Mouse (Mus musculus) embryonic facial prominence, embryonic 14.5 days (tissue): ENCODE measurements around the gene Vmn1r44. TPM values are rescaled to one million over a fixed set of nuclear protein-coding genes. Genes with fewer than 3 reads are reported as not detected.
"Not testable (repeated sequence)": the region's sequence is repeated elsewhere in the genome, so short reads cannot be mapped to it uniquely, and the experiment has no call there.

ENCODE experiments used
- ATAC-seq: fragments of 200-750 bp; cut with Nextera tagmentation; 2 replicates; pipeline ENCODE4 v1.8.0; 2017; ENCODE audit warnings: low read depth, moderate number of reproducible peaks, moderate TSS enrichment
- DNase-seq: peaks from one replicate; pipeline ENCODE4 v3.0.0-alpha.2; 2015; ENCODE audit warnings: low spot score
- H3K27ac ChIP-seq: fragments of 300-500 bp; sonication (generic); replicated peaks from 2 replicates; pipeline ENCODE4 v1.5.1; 2014; ENCODE audit warnings: low read depth, mild to moderate bottlenecking, low read length, moderate library complexity
- H3K27me3 ChIP-seq: fragments of 300-500 bp; sonication (generic); replicated peaks from 2 replicates; pipeline ENCODE4 v1.6.1; 2014; ENCODE audit warnings: low read length; ENCODE audit not compliant: control insufficient read depth, insufficient read depth
- H3K36me3 ChIP-seq: fragments of 300-500 bp; sonication (generic); 2 replicates; pipeline ENCODE4 v1.6.1; 2014; ENCODE audit warnings: low read length, mixed read lengths; ENCODE audit not compliant: control insufficient read depth, insufficient read depth
- H3K4me1 ChIP-seq: fragments of 300-500 bp; sonication (generic); 2 replicates; pipeline ENCODE4 v1.6.1; 2014; ENCODE audit warnings: antibody characterized with exemption, low read length; ENCODE audit not compliant: control insufficient read depth, insufficient read depth
- H3K4me2 ChIP-seq: fragments of 300-500 bp; sonication (generic); 2 replicates; pipeline ENCODE4 v1.6.1; 2014; ENCODE audit warnings: low read depth, mild to moderate bottlenecking, low read length, moderate library complexity, mixed read lengths
- H3K4me3 ChIP-seq: fragments of 300-500 bp; sonication (generic); 2 replicates; pipeline ENCODE4 v1.5.1; 2014; ENCODE audit warnings: low read depth, mild to moderate bottlenecking, low read length
- H3K9ac ChIP-seq: fragments of 300-500 bp; sonication (generic); 2 replicates; pipeline ENCODE4 v1.6.1; 2014; ENCODE audit warnings: low read depth, mild to moderate bottlenecking, low read length, moderate library complexity, mixed read lengths
- H3K9me3 ChIP-seq: fragments of 300-500 bp; sonication (generic); 2 replicates; pipeline ENCODE4 v1.6.1; 2016; ENCODE audit warnings: low read length; ENCODE audit not compliant: control insufficient read depth
- WGBS: fragments of 180-500 bp; shearing (Covaris S2); extraction: QIAGEN DNeasy Blood & Tissue Kit; methylation state at CpG from one replicate; pipeline ENCODE4 v1.1.7; 2014; 5-methylcytosine and 5-hydroxymethylcytosine counted together
- polyA plus RNA-seq: library from polyadenylated mRNA; unstranded; fragments of >200 nt; fragmentation: Nextera tagmentation; extraction: Ambion mirVana; gene quantifications from 2 replicates; pipeline ENCODE4 v1.2.1, GENCODE M21; 2014

Vmn1r44 gene
- polyA plus RNA-seq: not detected in 2 replicates

- no peak within 1 kb of the TSS for H3K27ac ChIP-seq
- no peaks in the 10 kb centered on the region for H3K4me1 ChIP-seq
- H3K9ac ChIP-seq: no peak within 1 kb of the TSS
- DNase-seq: no peak
- no peak for ATAC-seq
- H3K27me3 ChIP-seq: no peaks in the 10 kb centered on the region
- no peaks in the 10 kb centered on the region for H3K9me3 ChIP-seq
- no peak within 1 kb of the TSS for H3K4me2 ChIP-seq
- no peaks in the 10 kb centered on the region for H3K36me3 ChIP-seq
- 76% methylated on average over 1 of the region's 1 CpGs for WGBS
- H3K4me3 ChIP-seq: no peak within 1 kb of the TSS
These were observed at the start of gene Vmn1r44 for GRCm38 (mm10) chr6:89883360-89883759. Gene Vmn1r44, plus strand, starts transcription at chr6:89883660.

GRCm38 (mm10) chr6:89857552-89857951, 25.9 kb upstream of the Vmn1r44 start:
- ATAC-seq: no peak
- H3K4me2 ChIP-seq: no peak overlapping the region
- H3K4me3 ChIP-seq: no peak overlapping the region
- DNase-seq: no peak
- H3K9ac ChIP-seq: no peak overlapping the region
- peaks cover 11% of the 10 kb centered on the region for H3K9me3 ChIP-seq
- H3K27ac ChIP-seq: no peak overlapping the region
- H3K4me1 ChIP-seq: no peaks in the 10 kb centered on the region
- no peaks in the 10 kb centered on the region for H3K36me3 ChIP-seq
- 73% methylated on average over 3 of the region's 3 CpGs for WGBS
- H3K27me3 ChIP-seq: no peaks in the 10 kb centered on the region

- H3K27ac ChIP-seq: no peak overlapping the region
These were observed 23.6 kb upstream of the Vmn1r44 start for GRCm38 (mm10) chr6:89859839-89860238.

GRCm38 (mm10) chr6:89863792-89864191, 19.7 kb upstream of the Vmn1r44 start:
- ATAC-seq: no peak
- no peaks in the 10 kb centered on the region for H3K27me3 ChIP-seq
- no peak for DNase-seq
- H3K36me3 ChIP-seq: no peaks in the 10 kb centered on the region
- H3K4me3 ChIP-seq: no peak overlapping the region
- H3K4me1 ChIP-seq: no peaks in the 10 kb centered on the region
- H3K27ac ChIP-seq: no peak overlapping the region
- no peak overlapping the region for H3K4me2 ChIP-seq
- 70% methylated on average over 4 of the region's 4 CpGs for WGBS
- H3K9ac ChIP-seq: no peak overlapping the region
- H3K9me3 ChIP-seq: peaks cover 16% of the 10 kb centered on the region

More at GRCm38 (mm10) chr6:89859839-89860238, 23.6 kb upstream of the Vmn1r44 start:
- Histone ChIP-seq H3K4me3 (no peak overlapping the region), H3K4me1 (no peaks in the 10 kb centered on the region), H3K27me3 (no peaks in the 10 kb centered on the region), H3K4me2 (no peak overlapping the region), H3K9ac (no peak overlapping the region), H3K9me3 (peaks cover 12% of the 10 kb centered on the region), H3K36me3 (no peaks in the 10 kb centered on the region)
- no peak for ATAC-seq
- 92% methylated on average over 2 of the region's 2 CpGs for WGBS
- DNase-seq: no peak

GRCm38 (mm10) chr6:89867276-89867675, 16.2 kb upstream of the Vmn1r44 start:
- DNase-seq (no peak), ATAC-seq (no peak)
- no peak overlapping the region for H3K27ac ChIP-seq
- no peaks in the 10 kb centered on the region for H3K4me1 ChIP-seq
- H3K9me3 ChIP-seq: peaks cover 8% of the 10 kb centered on the region; the same call in 1 of the 2 replicates
- no peak overlapping the region for H3K9ac ChIP-seq
- no peaks in the 10 kb centered on the region for H3K27me3 ChIP-seq
- WGBS: 82% methylated on average over 2 of the region's 2 CpGs
- no peak overlapping the region for H3K4me2 ChIP-seq
- H3K4me3 ChIP-seq: no peak overlapping the region
- no peaks in the 10 kb centered on the region for H3K36me3 ChIP-seq

- no peak overlapping the region for H3K9ac ChIP-seq
- H3K9me3 ChIP-seq: 0 out of 2 replicates have a peak, but pooled peaks cover 4% of the 10 kb centered on the region
- no peaks in the 10 kb centered on the region for H3K27me3 ChIP-seq
- H3K4me2 ChIP-seq: no peak overlapping the region
- H3K4me3 ChIP-seq: no peak overlapping the region
- ATAC-seq (no peak), DNase-seq (no peak)
- H3K4me1 ChIP-seq: no peaks in the 10 kb centered on the region
- 88% methylated on average over 2 of the region's 2 CpGs for WGBS
- H3K27ac ChIP-seq: no peak overlapping the region
- H3K36me3 ChIP-seq: no peaks in the 10 kb centered on the region
These were observed 15.5 kb upstream of the Vmn1r44 start for GRCm38 (mm10) chr6:89867976-89868375.

GRCm38 (mm10) chr6:89876313-89876712, 7.1 kb upstream of the Vmn1r44 start, which contains the start of the genes Vmn1r42 and Vmn1r43:
Gene Vmn1r42, minus strand, starts transcription at chr6:89876413.
Gene Vmn1r43, minus strand, starts transcription at chr6:89876413.
- H3K9me3 ChIP-seq, H3K27ac ChIP-seq, H3K9ac ChIP-seq, H3K4me1 ChIP-seq, H3K27me3 ChIP-seq, ATAC-seq, DNase-seq, H3K36me3 ChIP-seq, H3K4me2 ChIP-seq, H3K4me3 ChIP-seq: not testable (repeated sequence)
- WGBS: 66% methylated on average over 3 of the region's 3 CpGs

GRCm38 (mm10) chr6:89876963-89877362, 6.5 kb upstream of the Vmn1r44 start:
- no peak for DNase-seq
- Histone ChIP-seq H3K9me3 (0 out of 2 replicates have a peak, but pooled peaks cover 3% of the 10 kb centered on the region), H3K4me1 (no peaks in the 10 kb centered on the region), H3K36me3 (no peaks in the 10 kb centered on the region), H3K27me3 (no peaks in the 10 kb centered on the region), H3K9ac (no peak overlapping the region), H3K4me2 (no peak overlapping the region), H3K27ac (no peak overlapping the region), H3K4me3 (no peak overlapping the region)
- 74% methylated on average over 2 of the region's 2 CpGs for WGBS
- ATAC-seq: no peak

- H3K9me3 ChIP-seq: 0 out of 2 replicates have a peak, but pooled peaks cover 3% of the 10 kb centered on the region
- no peak for ATAC-seq
- H3K4me1 ChIP-seq: no peaks in the 10 kb centered on the region
- DNase-seq: no peak
- no peak overlapping the region for H3K27ac ChIP-seq
- no peak overlapping the region for H3K4me2 ChIP-seq
- H3K9ac ChIP-seq: no peak overlapping the region
- no peaks in the 10 kb centered on the region for H3K27me3 ChIP-seq
- no peaks in the 10 kb centered on the region for H3K36me3 ChIP-seq
- H3K4me3 ChIP-seq: no peak overlapping the region
These were observed 2.6 kb upstream of the Vmn1r44 start for GRCm38 (mm10) chr6:89880867-89881266.
